Mouse (Mus musculus) forebrain, embryonic 10.5 days (tissue): ENCODE measurements at regions not wholly inside any gene's neighbourhood (a gene's known extent, or its start where the extent isn't known, plus 50 kb on each side); places are given as distances from the start of the nearest gene placed in this dataset.
"Not testable (repeated sequence)": the region's sequence is repeated elsewhere in the genome, so short reads cannot be mapped to it uniquely, and the experiment has no call there.

Source experiments
- DNase-seq: peaks from one replicate; pipeline ENCODE4 v3.0.0-alpha.2; 2017; ENCODE audit warnings: low spot score; ENCODE audit errors: extremely low spot score
- H3K27ac ChIP-seq: fragments of 300-500 bp; sonication (generic); 2 replicates; pipeline ENCODE4 v1.5.1; 2016; ENCODE audit warnings: mild to moderate bottlenecking
- H3K27me3 ChIP-seq: fragments of 300-500 bp; sonication (generic); 2 replicates; pipeline ENCODE4 v1.6.1; 2016; ENCODE audit warnings: mild to moderate bottlenecking; ENCODE audit not compliant: poor library complexity, severe bottlenecking
- H3K36me3 ChIP-seq: fragments of 300-500 bp; sonication (generic); replicated peaks from 2 replicates; pipeline ENCODE4 v1.6.1; 2016; ENCODE audit warnings: mild to moderate bottlenecking, moderate library complexity
- H3K4me1 ChIP-seq: fragments of 300-500 bp; sonication (generic); 2 replicates; pipeline ENCODE4 v1.6.1; 2016
- H3K4me3 ChIP-seq: fragments of 300-500 bp; sonication (generic); 2 replicates; pipeline ENCODE4 v1.5.1; 2016; ENCODE audit warnings: mild to moderate bottlenecking, moderate library complexity
- H3K9me3 ChIP-seq: fragments of 300-500 bp; sonication (generic); 2 replicates; pipeline ENCODE4 v1.6.1; 2016; ENCODE audit warnings: mild to moderate bottlenecking, moderate library complexity
- WGBS: fragments of 180-500 bp; shearing (Covaris S2); methylation state at CpG from one replicate; pipeline ENCODE4 v1.1.7; 2016; 5-methylcytosine and 5-hydroxymethylcytosine counted together

- Histone ChIP-seq H3K4me3 (no peak overlapping the region), H3K9me3 (no peaks in the 10 kb centered on the region), H3K4me1 (no peaks in the 10 kb centered on the region), H3K36me3 (no peaks in the 10 kb centered on the region), H3K27me3 (no peaks in the 10 kb centered on the region), H3K27ac (no peak overlapping the region)
- 79% methylated on average over 2 of the region's 2 CpGs for WGBS
- no peak for DNase-seq
Measured at GRCm38 (mm10) chr14:15884641-15885340, 364.3 kb upstream of the Ngly1 start.

- no peaks in the 10 kb centered on the region for H3K9me3 ChIP-seq
- H3K27ac ChIP-seq, result no peak overlapping the region
- H3K36me3 ChIP-seq, result no peaks in the 10 kb centered on the region
- no peak for DNase-seq
- WGBS, result 94% methylated on average over 1 of the region's 1 CpGs
- no peak overlapping the region for H3K4me3 ChIP-seq
- H3K27me3 ChIP-seq, result no peaks in the 10 kb centered on the region
- H3K4me1 ChIP-seq, result no peaks in the 10 kb centered on the region
Measured at GRCm38 (mm10) chr14:15897098-15897497, 352.0 kb upstream of the Ngly1 start.

GRCm38 (mm10) chr14:15906429-15906828 is 342.7 kb upstream of the Ngly1 start:
- H3K27me3 ChIP-seq, H3K4me1 ChIP-seq, DNase-seq, H3K36me3 ChIP-seq, H3K9me3 ChIP-seq, H3K27ac ChIP-seq, H3K4me3 ChIP-seq: not testable (repeated sequence)
- WGBS, result 91% methylated on average over 11 of the region's 11 CpGs

- not testable (repeated sequence) for H3K9me3 ChIP-seq, H3K27me3 ChIP-seq, H3K27ac ChIP-seq, H3K4me3 ChIP-seq, DNase-seq, H3K4me1 ChIP-seq, H3K36me3 ChIP-seq
- 78% methylated on average over 4 of the region's 4 CpGs for WGBS
Measured at GRCm38 (mm10) chr14:15913206-15913605, 335.9 kb upstream of the Ngly1 start.

GRCm38 (mm10) chr14:15914176-15914575 is 334.9 kb upstream of the Ngly1 start:
- H3K9me3 ChIP-seq, result no peaks in the 10 kb centered on the region
- WGBS, result 91% methylated on average over 3 of the region's 3 CpGs
- H3K4me3 ChIP-seq, result no peak overlapping the region
- DNase-seq, result no peak
- no peaks in the 10 kb centered on the region for H3K36me3 ChIP-seq
- H3K27ac ChIP-seq, result no peak overlapping the region
- no peaks in the 10 kb centered on the region for H3K4me1 ChIP-seq
- H3K27me3 ChIP-seq, result no peaks in the 10 kb centered on the region

- not testable (repeated sequence) for H3K27ac ChIP-seq
- WGBS, result 92% methylated on average over 3 of the region's 3 CpGs
Measured at GRCm38 (mm10) chr14:15924676-15925075, 324.4 kb upstream of the Ngly1 start.

GRCm38 (mm10) chr14:15934729-15935128 is 314.4 kb upstream of the Ngly1 start:
- Histone ChIP-seq H3K4me1 (no peaks in the 10 kb centered on the region), H3K36me3 (no peaks in the 10 kb centered on the region), H3K27me3 (no peaks in the 10 kb centered on the region), H3K27ac (no peak overlapping the region), H3K9me3 (no peaks in the 10 kb centered on the region), H3K4me3 (no peak overlapping the region)
- DNase-seq, result no peak

More at GRCm38 (mm10) chr14:15924676-15925075, 324.4 kb upstream of the Ngly1 start:
- not testable (repeated sequence) for H3K27me3 ChIP-seq, DNase-seq, H3K4me1 ChIP-seq, H3K4me3 ChIP-seq, H3K36me3 ChIP-seq, H3K9me3 ChIP-seq

GRCm38 (mm10) chr14:15970321-15970720 is 278.8 kb upstream of the Ngly1 start:
- H3K4me1 ChIP-seq, result no peaks in the 10 kb centered on the region
- no peak overlapping the region for H3K4me3 ChIP-seq
- no peaks in the 10 kb centered on the region for H3K27me3 ChIP-seq
- H3K9me3 ChIP-seq, result no peaks in the 10 kb centered on the region
- H3K36me3 ChIP-seq, result no peaks in the 10 kb centered on the region
- no peak for DNase-seq
- H3K27ac ChIP-seq, result no peak overlapping the region

- no peaks in the 10 kb centered on the region for H3K4me1 ChIP-seq
- no peak overlapping the region for H3K4me3 ChIP-seq
- H3K9me3 ChIP-seq, result no peaks in the 10 kb centered on the region
- H3K27ac ChIP-seq, result no peak overlapping the region
- H3K36me3 ChIP-seq, result no peaks in the 10 kb centered on the region
- DNase-seq, result no peak
- H3K27me3 ChIP-seq, result no peaks in the 10 kb centered on the region
Measured at GRCm38 (mm10) chr14:15970767-15971166, 278.3 kb upstream of the Ngly1 start.

GRCm38 (mm10) chr14:15971306-15971705 is 277.8 kb upstream of the Ngly1 start:
- H3K4me3 ChIP-seq, result no peak overlapping the region
- no peaks in the 10 kb centered on the region for H3K27me3 ChIP-seq
- H3K4me1 ChIP-seq, result no peaks in the 10 kb centered on the region
- H3K27ac ChIP-seq, result no peak overlapping the region
- no peaks in the 10 kb centered on the region for H3K9me3 ChIP-seq
- no peak for DNase-seq
- H3K36me3 ChIP-seq, result no peaks in the 10 kb centered on the region

GRCm38 (mm10) chr14:15977366-15977765 is 271.7 kb upstream of the Ngly1 start:
- DNase-seq, result no peak
- Histone ChIP-seq H3K4me3 (no peak overlapping the region), H3K27ac (no peak overlapping the region), H3K9me3 (no peaks in the 10 kb centered on the region), H3K27me3 (no peaks in the 10 kb centered on the region), H3K4me1 (peaks cover 12% of the 10 kb centered on the region), H3K36me3 (no peaks in the 10 kb centered on the region)
- WGBS, result 100% methylated on average over 1 of the region's 1 CpGs

GRCm38 (mm10) chr14:15978329-15978728 is 270.8 kb upstream of the Ngly1 start:
- DNase-seq, result peak; percentile 21
- H3K36me3 ChIP-seq, result no peaks in the 10 kb centered on the region
- whole genome bisulfite sequencing, result 0% methylated on average over 1 of the region's 1 CpGs
- no peaks in the 10 kb centered on the region for H3K27me3 ChIP-seq
- H3K4me3 ChIP-seq, result no peak overlapping the region
- H3K9me3 ChIP-seq, result no peaks in the 10 kb centered on the region
- H3K27ac ChIP-seq, result no peak overlapping the region
- peaks cover 12% of the 10 kb centered on the region for H3K4me1 ChIP-seq

- DNase-seq, result no peak
- Histone ChIP-seq H3K36me3 (no peaks in the 10 kb centered on the region), H3K9me3 (no peaks in the 10 kb centered on the region), H3K27ac (no peak overlapping the region), H3K27me3 (no peaks in the 10 kb centered on the region), H3K4me1 (no peaks in the 10 kb centered on the region), H3K4me3 (no peak overlapping the region)
- WGBS, result 85% methylated on average over 1 of the region's 1 CpGs
Measured at GRCm38 (mm10) chr14:16005409-16005808, 243.7 kb upstream of the Ngly1 start.

GRCm38 (mm10) chr14:16006968-16007367 is 242.1 kb upstream of the Ngly1 start:
- no peak for DNase-seq
- H3K27me3 ChIP-seq, result no peaks in the 10 kb centered on the region
- H3K4me3 ChIP-seq, result no peak overlapping the region
- H3K4me1 ChIP-seq, result no peaks in the 10 kb centered on the region
- H3K36me3 ChIP-seq, result no peaks in the 10 kb centered on the region
- H3K9me3 ChIP-seq, result no peaks in the 10 kb centered on the region
- 91% methylated on average over 2 of the region's 2 CpGs for WGBS
- no peak overlapping the region for H3K27ac ChIP-seq
